Mouse (Mus musculus) kidney, adult 2 months (tissue): ENCODE data around the gene Olfr1320.

ENCODE experiments used
- CTCF ChIP-seq: fragments of 200-500 bp; conservative IDR thresholded peaks from 2 replicates; pipeline ENCODE4 v1.5.1; 2011; ENCODE audit warnings: low read depth, mild to moderate bottlenecking, control low read depth, low read length, moderate library complexity, mixed read lengths; ENCODE audit not compliant: insufficient read depth, insufficient read length
- POLR2A ChIP-seq: fragments of 200-500 bp; IDR thresholded peaks from one replicate; pipeline ENCODE4 v1.6.1; 2011; ENCODE audit warnings: low read depth, low read length, control low read depth

- TF ChIP-seq POLR2A (no peak), CTCF (no peak)
Observed at GRCm38 (mm10) chrX:49627566-49627965, 44.6 kb upstream of the Olfr1320 start.
